21 mouse cellular contexts compared by ENCODE assay signal in genomic region chr3:54654169-54654568, GRCm38 (mm10). TPM values are rescaled to one million over a fixed set of nuclear protein-coding genes. Genes with fewer than 3 reads are reported as not detected.
"Had no signal": no experiment of that assay in that cellular context is flagged by ENCODE, and none has a peak within 500 bp of the region (broad histone marks: within the 10 kb centered on the region; RNA-seq: fewer than 3 reads in every experiment).

No protein-coding gene starts in this region.

- H3K9me3 ChIP-seq: neural tube, embryonic 13.5 days; neural tube, embryonic 15.5 days; stomach, embryonic 15.5 days had no signal

- H3K27ac ChIP-seq: neural tube, embryonic 13.5 days; neural tube, embryonic 15.5 days; stomach, embryonic 15.5 days; stomach, postnatal 0 days had no signal

- H3K27me3 ChIP-seq: neural tube, embryonic 13.5 days; neural tube, embryonic 15.5 days; stomach, embryonic 15.5 days had no signal

- H3K4me2 ChIP-seq: neural tube, embryonic 13.5 days; neural tube, embryonic 15.5 days; stomach, embryonic 15.5 days had no signal

- H3K4me3 ChIP-seq: neural tube, embryonic 13.5 days; neural tube, embryonic 15.5 days; stomach, embryonic 15.5 days had no signal

- H3K4me1 ChIP-seq: neural tube, embryonic 13.5 days; neural tube, embryonic 15.5 days; stomach, embryonic 15.5 days had no signal

- H3K9ac ChIP-seq: neural tube, embryonic 13.5 days; neural tube, embryonic 15.5 days; stomach, embryonic 15.5 days had no signal

- H3K36me3 ChIP-seq: neural tube, embryonic 13.5 days; neural tube, embryonic 15.5 days; stomach, embryonic 15.5 days had no signal

- DNase-seq: retina, postnatal 1 day; right cerebral cortex, adult 18-20 months; right cerebral cortex, postnatal 14 days; right cerebral cortex, postnatal 25 days; right cerebral cortex, postnatal 4 days; spleen, adult 18-20 months; thymus, adult 18-20 months; thymus, adult 2 months; thymus, postnatal 14 days; thymus, postnatal 25 days; thymus, postnatal 36 days; thymus, postnatal 4 days had no signal

RNA-seq across cellular contexts. Expression of gene Gm21958, which starts 60.0 kb away (rescaled TPM):
- total RNA-seq: neutrophil, adult 5-6 weeks had no signal
- polyA plus RNA-seq: small intestine, adult 2 months; spleen, adult 2 months; stomach, embryonic 15.5 days; stomach, postnatal 0 days; testis, adult 2 months; thymus, adult 2 months; urinary bladder, adult 2 months had no signal
